Mouse (Mus musculus): ENCODE data around the gene Ntn1. TPM values are rescaled to one million over a fixed set of nuclear protein-coding genes. Genes with fewer than 3 reads are reported as not detected.

Gene Ntn1
- polyA plus RNA-seq, 1 experiment from 2014 or later, result 11.8 TPM

- ATAC-seq (replicated peaks; ENCODE audit: low FRiP score, low read depth) (no peak), DNase-seq (ENCODE audit: low spot score) (no peak)
- Histone ChIP-seq H3K9me3 (replicated peaks; ENCODE audit: low read length) (no peaks in the 10 kb centered on the region), H3K9ac (ENCODE audit: low read depth, low read length) (no peak overlapping the region), H3K27me3 (ENCODE audit: insufficient read depth, low read length) (peaks cover 33% of the 10 kb centered on the region), H3K4me1 (replicated peaks; ENCODE audit: insufficient read depth, low read length) (peaks cover 21% of the 10 kb centered on the region), H3K4me2 (ENCODE audit: low read length) (no peak overlapping the region), H3K4me3 (replicated peaks; ENCODE audit: low read depth, low read length) (no peak overlapping the region), H3K27ac (no peak overlapping the region), H3K36me3 (ENCODE audit: insufficient read depth, low read length) (no peaks in the 10 kb centered on the region)
- WGBS, result 64% methylated on average over 9 of the region's 9 CpGs
- no peak for TF ChIP-seq CTCF (IDR thresholded peaks at IDR 0.05; ENCODE audit: low read depth)
Measured at GRCm38 (mm10) chr11:68381318-68381717, 19.3 kb downstream of the Ntn1 start.

GRCm38 (mm10) chr11:68378946-68379764, 21.5 kb downstream of the Ntn1 start:
- 25% methylated on average over 16 of the region's 16 CpGs for WGBS
- H3K9me3 ChIP-seq (replicated peaks; ENCODE audit: low read length), result no peaks in the 10 kb centered on the region
- H3K4me2 ChIP-seq (ENCODE audit: low read length), result peak overlapping the region; percentile 6; the same call in 1 of the 2 replicates
- TF ChIP-seq CTCF (IDR thresholded peaks at IDR 0.05; ENCODE audit: low read depth), result no peak
- H3K36me3 ChIP-seq (ENCODE audit: insufficient read depth, low read length), result no peaks in the 10 kb centered on the region
- no peak overlapping the region for H3K9ac ChIP-seq (ENCODE audit: low read depth, low read length)
- H3K27me3 ChIP-seq (ENCODE audit: insufficient read depth, low read length), result peaks cover 15% of the 10 kb centered on the region
- DNase-seq (ENCODE audit: low spot score), result no peak
- no peak overlapping the region for H3K27ac ChIP-seq
- no peak overlapping the region for H3K4me3 ChIP-seq (replicated peaks; ENCODE audit: low read depth, low read length)
- peaks cover 4% of the 10 kb centered on the region; the same call in 1 of the 2 replicates for H3K4me1 ChIP-seq (replicated peaks; ENCODE audit: insufficient read depth, low read length)
- no peak for ATAC-seq (replicated peaks; ENCODE audit: low FRiP score, low read depth)

GRCm38 (mm10) chr11:68378419-68378818, 22.2 kb downstream of the Ntn1 start:
- H3K9me3 ChIP-seq (replicated peaks; ENCODE audit: low read length), result no peaks in the 10 kb centered on the region
- H3K27ac ChIP-seq, result no peak overlapping the region
- peaks cover 9% of the 10 kb centered on the region for H3K27me3 ChIP-seq (ENCODE audit: insufficient read depth, low read length)
- no peak overlapping the region for H3K4me2 ChIP-seq (ENCODE audit: low read length)
- WGBS, result 48% methylated on average over 5 of the region's 5 CpGs
- H3K4me3 ChIP-seq (replicated peaks; ENCODE audit: low read depth, low read length), result no peak overlapping the region
- no peaks in the 10 kb centered on the region for H3K36me3 ChIP-seq (ENCODE audit: insufficient read depth, low read length)
- TF ChIP-seq CTCF (IDR thresholded peaks at IDR 0.05; ENCODE audit: low read depth), result no peak
- H3K9ac ChIP-seq (ENCODE audit: low read depth, low read length), result no peak overlapping the region
- H3K4me1 ChIP-seq (replicated peaks; ENCODE audit: insufficient read depth, low read length), result peaks cover 11% of the 10 kb centered on the region
- DNase-seq (ENCODE audit: low spot score) (no peak), ATAC-seq (replicated peaks; ENCODE audit: low FRiP score, low read depth) (no peak)

GRCm38 (mm10) chr11:68373105-68373504, 27.5 kb downstream of the Ntn1 start:
- Histone ChIP-seq H3K9ac (ENCODE audit: low read depth, low read length) (no peak overlapping the region), H3K4me1 (replicated peaks; ENCODE audit: insufficient read depth, low read length) (peaks cover 22% of the 10 kb centered on the region), H3K36me3 (ENCODE audit: insufficient read depth, low read length) (no peaks in the 10 kb centered on the region), H3K27ac (peak overlapping the region; percentile 77), H3K9me3 (replicated peaks; ENCODE audit: low read length) (no peaks in the 10 kb centered on the region), H3K4me3 (replicated peaks; ENCODE audit: low read depth, low read length) (no peak overlapping the region), H3K4me2 (ENCODE audit: low read length) (no peak overlapping the region), H3K27me3 (ENCODE audit: insufficient read depth, low read length) (no peaks in the 10 kb centered on the region)
- DNase-seq (ENCODE audit: low spot score), result peak; percentile 39
- WGBS, result 34% methylated on average over 10 of the region's 10 CpGs
- no peak for TF ChIP-seq CTCF (IDR thresholded peaks at IDR 0.05; ENCODE audit: low read depth)
- peak; percentile 91 for ATAC-seq (replicated peaks; ENCODE audit: low FRiP score, low read depth)

GRCm38 (mm10) chr11:68371609-68372008, 29.0 kb downstream of the Ntn1 start:
- peaks cover 22% of the 10 kb centered on the region for H3K4me1 ChIP-seq (replicated peaks; ENCODE audit: insufficient read depth, low read length)
- TF ChIP-seq CTCF (IDR thresholded peaks at IDR 0.05; ENCODE audit: low read depth), result no peak
- H3K4me3 ChIP-seq (replicated peaks; ENCODE audit: low read depth, low read length), result no peak overlapping the region
- no peaks in the 10 kb centered on the region for H3K36me3 ChIP-seq (ENCODE audit: insufficient read depth, low read length)
- ATAC-seq (replicated peaks; ENCODE audit: low FRiP score, low read depth), result no peak
- WGBS, result 58% methylated on average over 11 of the region's 11 CpGs
- H3K27ac ChIP-seq, result peak overlapping the region; percentile 22; the same call in 1 of the 2 replicates
- H3K9me3 ChIP-seq (replicated peaks; ENCODE audit: low read length), result no peaks in the 10 kb centered on the region
- no peak for DNase-seq (ENCODE audit: low spot score)
- no peak overlapping the region for H3K9ac ChIP-seq (ENCODE audit: low read depth, low read length)
- H3K27me3 ChIP-seq (ENCODE audit: insufficient read depth, low read length), result no peaks in the 10 kb centered on the region
- H3K4me2 ChIP-seq (ENCODE audit: low read length), result no peak overlapping the region

GRCm38 (mm10) chr11:68356901-68357300, 43.7 kb downstream of the Ntn1 start:
- Histone ChIP-seq H3K9me3 (replicated peaks; ENCODE audit: low read length) (no peaks in the 10 kb centered on the region), H3K4me2 (ENCODE audit: low read length) (no peak overlapping the region), H3K4me1 (replicated peaks; ENCODE audit: insufficient read depth, low read length) (no peaks in the 10 kb centered on the region), H3K9ac (ENCODE audit: low read depth, low read length) (no peak overlapping the region), H3K27me3 (ENCODE audit: insufficient read depth, low read length) (no peaks in the 10 kb centered on the region), H3K27ac (no peak overlapping the region), H3K36me3 (ENCODE audit: insufficient read depth, low read length) (no peaks in the 10 kb centered on the region), H3K4me3 (replicated peaks; ENCODE audit: low read depth, low read length) (no peak overlapping the region)
- DNase-seq (ENCODE audit: low spot score) (no peak), ATAC-seq (replicated peaks; ENCODE audit: low FRiP score, low read depth) (no peak)
- 80% methylated on average over 8 of the region's 8 CpGs for WGBS
- TF ChIP-seq CTCF (IDR thresholded peaks at IDR 0.05; ENCODE audit: low read depth), result no peak
